Mouse (Mus musculus): ENCODE data around the gene Rtn4. TPM values are rescaled to one million over a fixed set of nuclear protein-coding genes. Genes with fewer than 3 reads are reported as not detected.
"Not testable (repeated sequence)": the region's sequence is repeated elsewhere in the genome, so short reads cannot be mapped to it uniquely, and the experiment has no call there.

Rtn4 gene
- total RNA-seq, 2 experiments from 2014 or later = 660 to 716 TPM

GRCm38 (mm10) chr11:29751648-29752611 lies 59.2 kb downstream of the Rtn4 start:
- DNase-seq = no peak
- intact Hi-C loops (cut with DNase I) = no loop called here

DNA sequence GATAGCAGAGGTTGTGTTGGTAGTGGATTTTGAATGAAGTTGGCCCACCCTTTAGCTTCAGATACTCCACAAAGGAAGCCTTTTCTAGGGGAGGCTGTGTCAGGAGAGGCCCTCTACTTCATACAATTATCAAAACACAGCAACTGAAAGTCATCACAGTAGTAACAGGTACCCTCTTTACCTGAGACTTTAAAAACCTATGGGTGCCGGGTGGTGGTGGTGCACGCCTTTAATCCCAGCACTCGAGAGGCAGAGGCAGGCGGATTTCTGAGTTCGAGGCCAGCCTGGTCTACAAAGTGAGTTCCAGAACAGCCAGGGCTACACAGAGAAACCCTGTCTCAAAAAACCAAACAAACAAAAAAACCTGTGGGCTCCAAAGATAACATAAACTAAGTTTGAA lies 63.3 kb downstream of the Rtn4 start:
- intact Hi-C loops (cut with DNase I); DNase-seq: not testable (repeated sequence)

- DNase-seq = no peak
- intact Hi-C loops (cut with DNase I) = no loop called here
Observed at GRCm38 (mm10) chr11:29758617-29759016, 65.9 kb downstream of the Rtn4 start.

DNA sequence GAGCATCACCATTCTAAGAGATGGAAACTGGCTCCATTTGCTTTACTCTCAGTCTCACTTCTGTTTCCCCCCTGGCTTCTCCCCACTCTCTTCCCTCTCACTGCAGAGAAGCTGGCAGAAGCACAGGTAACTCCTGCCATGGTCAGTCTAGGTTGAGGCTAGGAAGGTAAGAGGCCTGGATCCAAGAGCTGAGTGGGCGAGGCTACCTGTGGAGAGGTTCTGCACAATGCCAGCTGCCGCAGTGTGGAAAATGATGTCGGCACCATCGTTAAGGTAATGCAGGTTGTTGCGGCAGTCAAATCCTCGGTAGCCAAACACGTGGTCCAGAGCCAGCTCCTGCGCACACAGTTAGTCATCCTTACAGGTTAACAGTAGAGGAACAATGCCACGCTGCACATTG lies 68.6 kb downstream of the Rtn4 start:
- no peak for DNase-seq
- intact Hi-C loops (cut with DNase I) = no loop called here

GRCm38 (mm10) chr11:29762768-29763167 lies 70.0 kb downstream of the Rtn4 start:
- no peak for DNase-seq
- intact Hi-C loops (cut with DNase I) = no loop called here

DNA sequence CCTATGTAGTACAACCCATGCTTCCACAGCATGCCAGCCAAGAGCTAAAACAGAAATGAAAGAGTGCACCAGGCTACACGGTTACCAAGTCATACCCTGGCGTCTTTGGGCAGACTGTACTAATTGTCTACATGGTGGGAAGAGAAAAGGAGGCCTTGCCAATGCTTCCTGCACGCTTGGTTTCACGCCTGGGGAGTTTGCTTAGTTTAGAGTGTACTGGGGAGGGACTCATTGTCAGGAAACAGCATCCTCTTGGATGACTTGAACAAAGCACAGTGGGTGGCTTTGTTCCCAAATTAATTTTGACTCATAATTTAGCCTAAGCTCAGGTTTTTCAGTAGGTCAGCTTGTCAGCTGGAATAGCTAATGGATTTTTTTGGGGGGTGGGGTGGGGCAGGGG lies 72.3 kb downstream of the Rtn4 start:
- intact Hi-C loops (cut with DNase I) = no loop called here
- DNase-seq = no peak

GRCm38 (mm10) chr11:29766313-29766982 lies 73.7 kb downstream of the Rtn4 start:
- no peak for DNase-seq
- intact Hi-C loops (cut with DNase I) = no loop called here

GRCm38 (mm10) chr11:29768523-29768922 lies 75.8 kb downstream of the Rtn4 start:
- DNase-seq = no peak
- intact Hi-C loops (cut with DNase I) = no loop called here

- intact Hi-C loops (cut with DNase I) = loop anchor here (5.0 kb wide), 1 partner anchor 34 kb away; no protein-coding TSS in a partner anchor
- no peak for DNase-seq
Observed at GRCm38 (mm10) chr11:29770666-29771400, 78.1 kb downstream of the Rtn4 start.

DNA sequence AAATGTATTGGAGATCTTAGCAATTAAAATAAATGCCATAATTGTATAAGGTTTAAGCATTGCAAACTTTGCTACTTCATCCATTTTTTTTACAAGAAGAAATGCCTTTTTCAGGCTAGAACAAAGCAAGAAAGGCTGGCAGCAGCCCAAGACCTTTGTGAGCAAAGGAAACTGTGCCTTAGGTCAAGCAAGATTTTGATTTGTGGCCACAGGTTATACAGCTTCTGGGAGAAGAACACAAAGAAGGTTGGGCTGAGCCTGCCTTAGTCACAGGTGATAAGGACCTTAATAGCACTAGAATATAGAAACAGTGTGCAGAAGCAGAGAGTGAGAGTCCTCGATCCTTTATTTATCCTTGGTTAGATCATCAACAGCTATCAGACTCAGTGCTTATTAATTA lies 79.5 kb downstream of the Rtn4 start:
- DNase-seq = no peak
- intact Hi-C loops (cut with DNase I) = loop anchor here (5.0 kb wide), 1 partner anchor 35 kb away; no protein-coding TSS in a partner anchor

- no peak for DNase-seq
- intact Hi-C loops (cut with DNase I) = loop anchor here (5.0 kb wide), 1 partner anchor 37 kb away; no protein-coding TSS in a partner anchor
Observed at GRCm38 (mm10) chr11:29774296-29774695, 81.5 kb downstream of the Rtn4 start.

GRCm38 (mm10) chr11:29774760-29775159 lies 82.0 kb downstream of the Rtn4 start:
- no peak for DNase-seq
- intact Hi-C loops (cut with DNase I) = loop anchor here (5.0 kb wide), 1 partner anchor 37 kb away; no protein-coding TSS in a partner anchor

DNA sequence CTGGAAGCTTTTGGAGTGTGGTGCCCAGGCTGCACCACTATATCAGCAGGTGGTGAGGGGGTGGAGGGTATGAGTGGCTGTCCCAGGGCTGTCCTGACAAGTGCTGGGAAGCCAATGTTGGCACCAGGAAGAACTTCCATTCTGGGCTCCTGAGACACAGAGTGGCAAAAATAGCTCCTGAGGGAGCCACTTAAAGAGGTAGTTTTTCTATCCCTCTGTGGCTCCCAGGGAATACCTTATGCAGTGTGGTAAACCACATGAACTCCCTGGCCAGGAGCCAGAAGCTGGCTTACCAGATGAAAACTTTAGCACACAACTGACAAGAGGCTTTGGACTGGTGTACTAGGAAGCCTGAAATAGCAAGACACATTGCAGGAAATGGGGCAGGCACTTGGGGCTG lies 85.2 kb downstream of the Rtn4 start:
- DNase-seq = peak; percentile 59 to 70
- intact Hi-C loops (cut with DNase I) = no loop called here

DNA sequence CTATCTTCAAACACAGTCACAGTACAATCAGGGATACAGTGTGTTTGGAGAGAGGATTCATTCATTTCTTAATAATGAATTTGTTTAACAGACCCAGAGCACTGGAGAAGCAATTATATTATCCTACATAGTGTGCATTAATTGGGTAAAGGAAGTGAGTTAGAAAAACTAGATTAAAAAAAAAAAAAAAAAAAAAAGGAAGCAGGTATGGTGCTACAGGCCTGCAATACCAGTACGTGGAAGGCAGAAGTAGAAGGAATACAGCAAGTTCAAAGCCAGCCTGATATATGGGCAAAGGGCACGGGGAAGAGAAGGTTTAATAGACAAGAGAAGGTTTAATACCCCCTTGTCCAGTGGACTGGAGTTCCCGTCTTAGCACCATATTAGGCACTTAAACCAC lies 86.2 kb downstream of the Rtn4 start:
- no peak for DNase-seq
- intact Hi-C loops (cut with DNase I) = no loop called here

- intact Hi-C loops (cut with DNase I) = no loop called here
- DNase-seq = no peak
Observed at GRCm38 (mm10) chr11:29779409-29780026, 86.8 kb downstream of the Rtn4 start.

- intact Hi-C loops (cut with DNase I) = no loop called here
- no peak for DNase-seq
Observed at GRCm38 (mm10) chr11:29786583-29787219, 94.0 kb downstream of the Rtn4 start.

GRCm38 (mm10) chr11:29787473-29787872 lies 94.7 kb downstream of the Rtn4 start:
- DNase-seq = no peak
- intact Hi-C loops (cut with DNase I) = no loop called here

- DNase-seq = no peak
- intact Hi-C loops (cut with DNase I) = no loop called here
Observed at GRCm38 (mm10) chr11:29788499-29788898, 95.8 kb downstream of the Rtn4 start.

GRCm38 (mm10) chr11:29788921-29789638 lies 96.3 kb downstream of the Rtn4 start:
- intact Hi-C loops (cut with DNase I) = no loop called here
- DNase-seq = no peak

All from gastrocnemius, postnatal 36 days (tissue).